Mouse (Mus musculus) CD4-positive, CD25-positive, alpha-beta regulatory T cell, adult 9 weeks (primary cell): ENCODE data around the gene Dnaja2. TPM values are rescaled to one million over a fixed set of nuclear protein-coding genes. Genes with fewer than 3 reads are reported as not detected.

Source experiments
- polyA plus RNA-seq: library from polyadenylated mRNA; unstranded; fragments of 100-300 nt; shearing (Covaris generic); gene quantifications from one replicate; pipeline ENCODE4 v1.2.1, GENCODE M21; 2017

The Dnaja2 gene
- polyA plus RNA-seq, result 154 TPM

DNA sequence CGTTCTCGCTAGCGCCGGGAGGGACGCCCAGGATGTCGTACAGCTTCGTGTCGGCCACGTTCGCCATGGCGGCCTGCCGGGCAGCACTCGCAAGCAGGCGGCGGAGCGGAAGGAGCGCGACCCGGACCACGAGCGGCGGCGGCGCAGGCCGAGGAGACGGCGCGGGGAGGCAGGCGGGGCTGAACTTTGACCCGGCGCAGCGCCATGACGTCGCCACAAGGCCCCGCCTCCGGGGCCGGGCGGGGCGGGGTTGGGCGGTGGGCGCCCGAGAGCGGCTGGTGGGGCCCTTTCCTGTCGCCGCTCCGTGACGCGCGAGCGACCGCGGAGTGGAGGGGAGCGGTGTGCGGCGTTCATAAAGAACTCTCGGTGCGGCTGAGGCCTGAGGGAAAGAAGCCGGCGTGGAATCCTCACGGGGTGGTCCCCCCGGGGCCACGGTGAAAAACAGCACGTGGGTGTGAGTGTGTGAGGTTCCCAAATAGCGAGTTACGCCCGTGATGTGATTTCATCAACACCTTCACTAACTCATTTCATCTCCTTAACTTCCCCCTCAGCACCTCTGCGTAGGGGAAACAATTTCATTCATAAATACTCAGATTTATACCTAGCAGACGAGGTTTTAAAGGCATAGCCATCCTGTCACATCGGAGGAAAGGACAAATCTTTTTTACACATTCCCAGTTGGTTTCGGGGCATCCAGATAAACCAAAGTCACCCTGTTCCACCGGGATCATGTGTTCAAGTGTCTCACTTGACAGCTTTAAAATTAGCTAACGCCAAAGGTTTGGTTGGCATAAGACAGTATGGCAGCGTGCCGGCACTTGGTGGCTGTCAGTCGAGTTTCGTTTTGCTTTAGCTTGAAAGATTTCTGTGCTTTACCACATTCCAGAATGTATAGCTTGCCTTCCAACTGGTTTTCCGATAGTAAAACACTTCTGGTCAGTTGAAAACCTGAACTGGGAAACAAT is at the start of gene Dnaja2:
Gene Dnaja2 (minus strand): TSS at position 164 of the 965 bp plus-strand sequence.

DNA sequence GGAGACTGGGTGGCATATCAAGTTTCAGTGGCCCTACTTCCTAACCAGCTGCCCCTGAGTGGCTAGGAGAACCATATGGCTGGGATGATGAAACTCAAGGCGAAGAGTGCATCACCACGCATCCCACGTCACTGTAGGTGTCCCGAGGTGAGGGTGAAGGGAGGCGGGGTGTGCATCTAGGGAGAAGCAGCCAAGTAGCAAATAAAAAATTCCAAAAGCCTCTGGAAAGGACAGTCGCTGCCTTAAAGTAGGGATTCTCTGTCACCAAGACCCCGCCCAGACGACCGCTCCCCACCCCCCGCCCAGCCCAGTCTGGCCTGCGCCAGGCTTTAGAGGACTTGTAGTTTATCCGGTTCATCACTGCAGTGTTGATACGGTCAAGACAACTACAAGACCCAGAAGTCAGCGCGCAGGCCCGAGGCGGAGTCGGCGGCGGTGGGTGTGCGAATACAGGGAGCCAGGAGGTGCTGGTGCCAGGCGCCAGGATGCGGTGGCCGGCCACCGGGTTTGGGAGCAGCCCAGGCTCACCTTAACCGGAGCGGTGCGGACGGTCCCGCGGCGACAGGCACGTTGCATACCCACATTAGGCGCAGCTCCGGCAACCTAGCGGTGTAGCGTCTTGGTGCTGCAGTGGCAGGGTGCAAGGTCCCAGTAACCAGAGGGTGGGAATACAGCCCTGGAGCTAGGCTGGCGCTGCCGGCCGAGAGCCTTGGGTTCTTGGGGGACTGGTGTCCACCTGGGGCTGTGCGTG is 62.8 kb downstream of the Dnaja2 start, which contains the start of gene Gpt2:
Gene Gpt2 (plus strand): TSS at position 452 of the 751 bp plus-strand sequence.

Other genes with a start within 250 kb of the Dnaja2 start
- gene Mylk3, start 169.0 kb downstream of the Dnaja2 start, polyA plus RNA-seq, result not detected
- 44.5 TPM for gene 4921524J17Rik, start 122.5 kb downstream of the Dnaja2 start, polyA plus RNA-seq
- gene Gpt2, start 62.8 kb downstream of the Dnaja2 start, polyA plus RNA-seq, result 0.36 TPM
- gene Neto2, start 145.6 kb upstream of the Dnaja2 start, polyA plus RNA-seq, result 0.14 TPM